Mouse (Mus musculus) C2C12 (cell line): Measurements from ENCODE around the gene Otogl. TPM values are rescaled to one million over a fixed set of nuclear protein-coding genes. Genes with fewer than 3 reads are reported as not detected.

ENCODE experiments used
- H3K27me3 ChIP-seq: one replicate; pipeline ENCODE4 v1.6.1; 2011; ENCODE audit not compliant: control insufficient read depth, insufficient read depth, insufficient read length
- H3K36me3 ChIP-seq: one replicate; pipeline ENCODE4 v1.6.1; 2011; ENCODE audit not compliant: control insufficient read depth, insufficient read depth
- H3K4me3 ChIP-seq: one replicate; pipeline ENCODE4 v1.5.1; 2011; ENCODE audit warnings: mild to moderate bottlenecking, control low read depth; ENCODE audit not compliant: poor library complexity, insufficient read depth, severe bottlenecking
- H3K79me2 ChIP-seq: one replicate; pipeline ENCODE4 v1.6.1; 2011; ENCODE audit not compliant: control insufficient read depth, insufficient read depth
- H3K79me3 ChIP-seq: one replicate; pipeline ENCODE4 v1.6.1; 2011; ENCODE audit warnings: low read depth, control low read depth
- H3ac ChIP-seq: one replicate; pipeline ENCODE3; 2011; ENCODE audit warnings: low read depth; ENCODE audit not compliant: control insufficient read depth, insufficient read length
- CEBPB ChIP-seq: IDR thresholded peaks from one replicate; pipeline ENCODE4 v1.6.1; 2011; ENCODE audit warnings: low read depth, mild to moderate bottlenecking, control low read depth, moderate library complexity
- CTCF ChIP-seq: IDR thresholded peaks from one replicate; pipeline ENCODE4 v1.5.1; 2011; ENCODE audit not compliant: control insufficient read depth, insufficient read depth, insufficient read length
- FOSL1 ChIP-seq: IDR thresholded peaks from one replicate; pipeline ENCODE4 v1.8.0; 2011; ENCODE audit warnings: mild to moderate bottlenecking, low read length; ENCODE audit not compliant: poor library complexity, insufficient read depth, severe bottlenecking
- MAX ChIP-seq: IDR thresholded peaks from one replicate; pipeline ENCODE4 v1.6.1; 2011; ENCODE audit warnings: mild to moderate bottlenecking, control low read depth
- MYOD1 ChIP-seq: IDR thresholded peaks from one replicate; pipeline ENCODE4 v1.6.1; 2011; ENCODE audit warnings: low read depth; ENCODE audit not compliant: control insufficient read depth, insufficient read length
- MYOG ChIP-seq: IDR thresholded peaks from one replicate; pipeline ENCODE4 v1.6.1; 2011; ENCODE audit not compliant: control insufficient read depth, insufficient read length; ENCODE audit errors: extremely low read depth
- USF1 ChIP-seq: IDR thresholded peaks from one replicate; pipeline ENCODE4 v1.6.1; 2011; ENCODE audit warnings: low read depth, mild to moderate bottlenecking, control low read depth, moderate library complexity
- polyA plus RNA-seq: library from polyadenylated mRNA; unstranded; fragments of >200 nt; fragmentation: generic; extraction: Trizol; gene quantifications from one replicate; pipeline ENCODE4 v1.2.1, GENCODE M21; 2012; ENCODE audit warnings: missing spikeins

Otogl gene
- polyA plus RNA-seq, 1 experiment, result 0.01 TPM

GRCm38 (mm10) chr10:107739815-107740214, 172.1 kb downstream of the Otogl start:
- no peaks in the 10 kb centered on the region for H3K36me3 ChIP-seq
- no peak for TF ChIP-seq CEBPB
- no peak for TF ChIP-seq USF1
- no peak for TF ChIP-seq CTCF
- TF ChIP-seq MAX, result no peak
- no peak for TF ChIP-seq MYOG
- no peak for TF ChIP-seq MYOD1
- TF ChIP-seq FOSL1, result no peak
- H3K4me3 ChIP-seq, result no peak overlapping the region
- H3K79me2 ChIP-seq, result no peaks in the 10 kb centered on the region
- H3K79me3 ChIP-seq, result no peaks in the 10 kb centered on the region
- H3ac ChIP-seq, result no peak overlapping the region
- no peaks in the 10 kb centered on the region for H3K27me3 ChIP-seq

GRCm38 (mm10) chr10:107737743-107738142, 174.2 kb downstream of the Otogl start:
- no peak for TF ChIP-seq CTCF
- TF ChIP-seq CEBPB, result no peak
- TF ChIP-seq MYOG, result no peak
- TF ChIP-seq MAX, result no peak
- no peak for TF ChIP-seq MYOD1
- no peak for TF ChIP-seq FOSL1
- TF ChIP-seq USF1, result no peak
- no peak overlapping the region for H3ac ChIP-seq
- no peak overlapping the region for H3K4me3 ChIP-seq
- no peaks in the 10 kb centered on the region for H3K79me3 ChIP-seq
- no peaks in the 10 kb centered on the region for H3K36me3 ChIP-seq
- H3K79me2 ChIP-seq, result no peaks in the 10 kb centered on the region
- H3K27me3 ChIP-seq, result no peaks in the 10 kb centered on the region

- Histone ChIP-seq H3K36me3 (no peaks in the 10 kb centered on the region), H3K27me3 (no peaks in the 10 kb centered on the region), H3K79me3 (no peaks in the 10 kb centered on the region), H3K4me3 (no peak overlapping the region), H3K79me2 (no peaks in the 10 kb centered on the region), H3ac (no peak overlapping the region)
- TF ChIP-seq FOSL1, result no peak
- TF ChIP-seq CEBPB, result no peak
- no peak for TF ChIP-seq CTCF
- no peak for TF ChIP-seq MYOG
- TF ChIP-seq USF1, result no peak
- no peak for TF ChIP-seq MYOD1
- no peak for TF ChIP-seq MAX
Observed at GRCm38 (mm10) chr10:107735448-107735847, 176.5 kb downstream of the Otogl start.

GRCm38 (mm10) chr10:107734327-107734726, 177.6 kb downstream of the Otogl start:
- TF ChIP-seq FOSL1, result no peak
- no peak for TF ChIP-seq MYOG
- no peak for TF ChIP-seq MYOD1
- TF ChIP-seq CTCF, result no peak
- no peak for TF ChIP-seq CEBPB
- no peak for TF ChIP-seq USF1
- no peak for TF ChIP-seq MAX
- Histone ChIP-seq H3K79me3 (no peaks in the 10 kb centered on the region), H3ac (no peak overlapping the region), H3K4me3 (no peak overlapping the region), H3K79me2 (no peaks in the 10 kb centered on the region), H3K27me3 (no peaks in the 10 kb centered on the region), H3K36me3 (no peaks in the 10 kb centered on the region)

- Histone ChIP-seq H3K79me2 (no peaks in the 10 kb centered on the region), H3ac (no peak overlapping the region), H3K79me3 (no peaks in the 10 kb centered on the region), H3K36me3 (no peaks in the 10 kb centered on the region), H3K27me3 (no peaks in the 10 kb centered on the region), H3K4me3 (no peak overlapping the region)
- TF ChIP-seq USF1 (no peak), MYOD1 (no peak), FOSL1 (no peak), CEBPB (no peak), MYOG (no peak), MAX (no peak), CTCF (no peak)
Observed at GRCm38 (mm10) chr10:107725631-107726030, 186.3 kb downstream of the Otogl start.

- no peak within 1 kb of the TSS for H3K4me3 ChIP-seq
- TF ChIP-seq USF1, result no peak
- no peak for TF ChIP-seq MYOD1
- TF ChIP-seq CEBPB, result no peak
- no peak for TF ChIP-seq CTCF
- TF ChIP-seq MYOG, result no peak
- no peak for TF ChIP-seq MAX
- TF ChIP-seq FOSL1, result no peak
- no peak within 1 kb of the TSS for H3ac ChIP-seq
- H3K79me3 ChIP-seq, result no peaks in the 10 kb centered on the region
- H3K27me3 ChIP-seq, result no peaks in the 10 kb centered on the region
- no peaks in the 10 kb centered on the region for H3K79me2 ChIP-seq
- no peaks in the 10 kb centered on the region for H3K36me3 ChIP-seq
Observed at GRCm38 (mm10) chr10:107719806-107720205, 192.1 kb downstream of the Otogl start, which contains the start of gene Ptprq. Gene Ptprq, minus strand, starts transcription at chr10:107720051.

Other genes starting within 250 kb of the Otogl start
- gene Ptprq, start 192.1 kb downstream of the Otogl start, polyA plus RNA-seq, result 0.02 TPM